Mouse (Mus musculus): Measurements from ENCODE around the gene 4933430I17Rik.

DNA sequence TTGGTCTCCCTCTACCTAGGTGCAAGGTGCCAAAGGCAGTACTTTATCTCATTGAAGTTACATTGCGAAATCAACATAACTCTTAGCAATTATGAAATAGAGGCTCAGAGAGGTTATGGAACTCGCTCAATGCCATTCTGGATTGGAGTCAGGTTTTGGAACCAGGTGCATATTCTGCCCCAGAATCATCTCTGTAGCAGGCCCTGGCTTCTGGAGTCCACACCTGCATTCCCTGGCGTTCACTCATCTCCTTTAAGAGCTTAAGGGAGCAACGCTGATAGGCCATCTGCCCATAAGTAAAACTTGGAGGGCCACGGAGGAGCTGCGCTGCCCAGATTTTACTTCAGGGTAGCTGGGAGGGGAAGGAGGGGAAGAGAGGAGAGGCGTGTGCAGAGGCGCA is 8.1 kb upstream of the 4933430I17Rik start:
- TF ChIP-seq CTCF (IDR thresholded peaks at IDR 0.05; ENCODE audit: extremely low read depth, insufficient read depth, insufficient read length, insufficient replicate concordance), result no peak
- TF ChIP-seq POLR2A (IDR thresholded peaks at IDR 0.05; ENCODE audit: low read depth, low read length), result no peak

Measured in spleen, adult 2 months (tissue).